Comparison of ENCODE assay signal across 17 mouse cellular contexts in the genomic region with DNA sequence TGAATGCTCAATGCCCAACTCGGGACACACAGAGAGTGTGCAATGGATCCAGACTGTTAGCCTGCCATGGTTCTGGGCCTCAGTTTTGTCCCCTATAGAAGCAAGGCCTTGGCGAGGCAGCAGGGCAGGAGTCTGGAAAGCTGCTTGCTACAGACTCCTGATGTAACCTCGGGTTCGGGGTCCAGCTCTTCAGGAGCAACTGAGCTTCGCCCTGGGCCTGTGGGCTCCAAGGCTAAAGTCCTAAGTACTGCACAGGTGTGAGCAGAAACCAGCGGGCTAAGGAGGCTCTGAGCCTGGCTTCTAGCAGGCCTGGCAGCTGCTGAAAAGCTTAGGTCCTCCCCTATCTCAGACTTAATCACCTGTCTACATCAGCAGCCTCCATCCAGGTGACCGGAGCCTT.
DNase-seq lines count a peak whose midpoint lies in the region; ATAC-seq and TF ChIP-seq lines count a peak whose summit lies in the region.
"Had no signal": no experiment of that assay in that cellular context is flagged by ENCODE, and none has a peak within 500 bp of the region (broad histone marks: within the 10 kb centered on the region; RNA-seq: fewer than 3 reads in every experiment).

No protein-coding gene starts in this region.

- no peaks in the 10 kb centered on the region for H3K36me3 ChIP-seq in heart, embryonic 12.5 days
- no peaks in the 10 kb centered on the region for H3K36me3 ChIP-seq in kidney, postnatal 0 days (ENCODE audit: insufficient read depth, low read length)
- H3K36me3 ChIP-seq: G1E; limb, embryonic 15.5 days had no signal

- no peaks in the 10 kb centered on the region for H3K27me3 ChIP-seq in heart, embryonic 12.5 days (replicated peaks)
- H3K27me3 ChIP-seq in kidney, postnatal 0 days (ENCODE audit: insufficient read depth, low read length): no peaks in the 10 kb centered on the region
- H3K27me3 ChIP-seq: forebrain, embryonic 12.5 days; limb, embryonic 15.5 days; neural tube, embryonic 13.5 days had no signal

- H3K27ac ChIP-seq in heart, embryonic 12.5 days (ENCODE audit: poor library complexity, severe bottlenecking): peak overlapping the region; percentile 89
- H3K27ac ChIP-seq in layer of hippocampus, adult 2 months: peak overlapping the region; percentile 90
- peak overlapping the region; percentile 25; the same call in 1 of the 2 replicates for H3K27ac ChIP-seq in kidney, postnatal 0 days
- H3K27ac ChIP-seq: forebrain, embryonic 12.5 days; heart, adult 2 months; hindbrain, postnatal 0 days; limb, embryonic 15.5 days; neural tube, embryonic 13.5 days had no signal

- H3K9ac ChIP-seq in heart, embryonic 12.5 days: peak overlapping the region; percentile 56; the same call in 1 of the 2 replicates
- no peak overlapping the region for H3K9ac ChIP-seq in kidney, postnatal 0 days (ENCODE audit: low read depth, low read length)
- H3K9ac ChIP-seq: forebrain, embryonic 12.5 days; limb, embryonic 15.5 days; neural tube, embryonic 13.5 days had no signal

- DNase-seq in heart, adult 11 months: no peak
- DNase-seq in layer of hippocampus, adult 2 months (ENCODE audit: low spot score in 2 of 2): no peak
- DNase-seq in layer of hippocampus, postnatal 25 days (ENCODE audit: extremely low spot score in 1 of 2, low spot score in 1 of 2): no peak
- DNase-seq in kidney, adult 8-10 months: peak; percentile 53 to 62
- no peak for DNase-seq in kidney, postnatal 0 days (ENCODE audit: low spot score)
- no peak for DNase-seq in thymus, postnatal 25 days
- no peak for DNase-seq in adrenal gland, adult (ENCODE audit: inconsistent age in 2 of 2, low spot score in 1 of 2)
- DNase-seq: adrenal gland, postnatal 10 days; cerebellum, adult 8-10 months; heart, adult 2 months; right cerebral cortex, postnatal 4 days had no signal

- TF ChIP-seq CTCF in layer of hippocampus, adult 2 months (conservative IDR thresholded peaks at IDR 0.05): no peak
- no peak for TF ChIP-seq CTCF in kidney, postnatal 0 days (IDR thresholded peaks at IDR 0.05; ENCODE audit: low read depth)

- ATAC-seq in heart, embryonic 12.5 days (ENCODE audit: insufficient number of reproducible peaks, low FRiP score): 0 out of 2 replicates have a peak, but pooled peaks have one; percentile 4
- no peak for ATAC-seq in kidney, postnatal 0 days (replicated peaks; ENCODE audit: low FRiP score, low read depth)
- ATAC-seq: hindbrain, postnatal 0 days had no signal

- H3K4me1 ChIP-seq in heart, embryonic 12.5 days (replicated peaks): peaks cover 56% of the 10 kb centered on the region
- H3K4me1 ChIP-seq in kidney, postnatal 0 days (replicated peaks; ENCODE audit: insufficient read depth, low read length): peaks cover 12% of the 10 kb centered on the region; the same call in 1 of the 2 replicates

- peak overlapping the region; percentile 6; the same call in 1 of the 2 replicates for H3K4me2 ChIP-seq in heart, embryonic 12.5 days
- H3K4me2 ChIP-seq in kidney, postnatal 0 days (ENCODE audit: low read length): no peak overlapping the region
- H3K4me2 ChIP-seq: forebrain, embryonic 12.5 days; limb, embryonic 15.5 days; neural tube, embryonic 13.5 days had no signal

- H3K4me3 ChIP-seq in heart, embryonic 12.5 days: no peak overlapping the region
- H3K4me3 ChIP-seq in layer of hippocampus, adult 2 months: no peak overlapping the region
- H3K4me3 ChIP-seq in kidney, postnatal 0 days (replicated peaks; ENCODE audit: low read depth, low read length): no peak overlapping the region
- H3K4me3 ChIP-seq: forebrain, embryonic 12.5 days; heart, adult 2 months; limb, embryonic 15.5 days; neural tube, embryonic 13.5 days had no signal

- H3K9me3 ChIP-seq in heart, embryonic 12.5 days (replicated peaks): no peaks in the 10 kb centered on the region
- no peaks in the 10 kb centered on the region for H3K9me3 ChIP-seq in kidney, postnatal 0 days (replicated peaks; ENCODE audit: low read length)
- H3K9me3 ChIP-seq: forebrain, embryonic 12.5 days; G1E; limb, embryonic 15.5 days had no signal

- WGBS in heart, embryonic 12.5 days: 61% methylated on average over 7 of the region's 7 CpGs
- 81% methylated on average over 7 of the region's 7 CpGs for WGBS in kidney, postnatal 0 days

Comparison
In these comparisons a context has a peak if more than half of its experiments do, and no peak if none do; other contexts are left out.
1. DNase-seq: peak in kidney, adult 8-10 months (2 of 2); none in heart, adult 11 months (single experiment), layer of hippocampus, adult 2 months (0 of 2), layer of hippocampus, postnatal 25 days (0 of 2), kidney, postnatal 0 days (single experiment), thymus, postnatal 25 days (single experiment) and adrenal gland, adult (0 of 2).
2. H3K27ac ChIP-seq: peak in every context shown above with its lines; median percentile 90 in layer of hippocampus, adult 2 months; 89 in heart, embryonic 12.5 days; 25 in kidney, postnatal 0 days.